Mouse (Mus musculus): ENCODE data around the gene Narfl. TPM values are rescaled to one million over a fixed set of nuclear protein-coding genes. Genes with fewer than 3 reads are reported as not detected.

Gene Narfl
- polyA plus RNA-seq, 2 experiments = 10.2 to 12.9 TPM

- DNase-seq (ENCODE audit: low read depth in 3 of 3, low spot score in 3 of 3) (peak; percentile 87 to 89 (median 89)), ATAC-seq (ENCODE audit: insufficient read depth) (peak; percentile 86)
- no peaks in the 10 kb centered on the region for H3K9me3 ChIP-seq (ENCODE audit: control insufficient read depth, low read length)
- no peaks in the 10 kb centered on the region for H3K27me3 ChIP-seq (ENCODE audit: control insufficient read depth, insufficient read depth, low read length)
- peak within 1 kb of the TSS; percentile 65 to 75 for H3K4me3 ChIP-seq (ENCODE audit: insufficient read depth in 1 of 2, low read depth in 2 of 2, low read length in 2 of 2)
- peak within 1 kb of the TSS; percentile 32 for H3K9ac ChIP-seq (replicated peaks)
- TF ChIP-seq CTCF (IDR thresholded peaks at IDR 0.05; ENCODE audit: low read depth) (no peak), EP300 (IDR thresholded peaks at IDR 0.05; ENCODE audit: low read depth) (no peak)
- peaks cover 14% of the 10 kb centered on the region for H3K36me3 ChIP-seq (replicated peaks; ENCODE audit: control insufficient read depth, insufficient read depth, low read depth)
- H3K27ac ChIP-seq = peak within 1 kb of the TSS; percentile 24
- peaks cover 0 to 2% of the 10 kb centered on the region in 2 experiments; a peak in 1 of 4 replicates for H3K4me1 ChIP-seq (replicated peaks; ENCODE audit: control insufficient read depth in 2 of 2, insufficient read depth in 2 of 2, low read length in 1 of 2)
- peak within 1 kb of the TSS; percentile 70 for H3K4me2 ChIP-seq (ENCODE audit: low read depth)
- WGBS (ENCODE audit: insufficient replicate concordance) = under 1% methylated on average over 23 of the region's 23 CpGs
These were observed 11.7 kb downstream of the Narfl start, which contains the start of gene Haghl for GRCm38 (mm10) chr17:25785281-25785745. Haghl (minus strand) TSS chr17:25785673.

GRCm38 (mm10) chr17:25786280-25786679 lies 12.7 kb downstream of the Narfl start, which contains the start of gene Ccdc78:
Ccdc78 (plus strand) TSS chr17:25786580.
- H3K27me3 ChIP-seq (ENCODE audit: control insufficient read depth, insufficient read depth, low read length) = no peaks in the 10 kb centered on the region
- ATAC-seq (ENCODE audit: insufficient read depth) (no peak), DNase-seq (ENCODE audit: low read depth in 3 of 3, low spot score in 3 of 3) (no peak)
- peak within 1 kb of the TSS; percentile 24 for H3K27ac ChIP-seq
- no peak for TF ChIP-seq EP300 (IDR thresholded peaks at IDR 0.05; ENCODE audit: low read depth)
- TF ChIP-seq CTCF (IDR thresholded peaks at IDR 0.05; ENCODE audit: low read depth) = no peak
- peak within 1 kb of the TSS; percentile 65 to 75 for H3K4me3 ChIP-seq (ENCODE audit: insufficient read depth in 1 of 2, low read depth in 2 of 2, low read length in 2 of 2)
- WGBS (ENCODE audit: insufficient replicate concordance) = 71% methylated on average over 3 of the region's 3 CpGs
- H3K4me1 ChIP-seq (replicated peaks; ENCODE audit: control insufficient read depth in 2 of 2, insufficient read depth in 2 of 2, low read length in 1 of 2) = peaks cover 0 to 5% of the 10 kb centered on the region in 2 experiments; a peak in 3 of 4 replicates
- H3K9me3 ChIP-seq (ENCODE audit: control insufficient read depth, low read length) = no peaks in the 10 kb centered on the region
- H3K9ac ChIP-seq (replicated peaks) = peak within 1 kb of the TSS; percentile 32
- H3K36me3 ChIP-seq (replicated peaks; ENCODE audit: control insufficient read depth, insufficient read depth, low read depth) = peaks cover 14% of the 10 kb centered on the region
- H3K4me2 ChIP-seq (ENCODE audit: low read depth) = peak within 1 kb of the TSS; percentile 70

GRCm38 (mm10) chr17:25786781-25787504 lies 13.4 kb downstream of the Narfl start:
- Histone ChIP-seq H3K9me3 (ENCODE audit: control insufficient read depth, low read length) (no peaks in the 10 kb centered on the region), H3K4me2 (ENCODE audit: low read depth) (no peak overlapping the region), H3K4me1 (replicated peaks; ENCODE audit: control insufficient read depth in 2 of 2, insufficient read depth in 2 of 2, low read length in 1 of 2) (peaks cover 0 to 7% of the 10 kb centered on the region in 2 experiments; a peak in 3 of 4 replicates), H3K9ac (replicated peaks) (no peak overlapping the region), H3K4me3 (ENCODE audit: insufficient read depth in 1 of 2, low read depth in 2 of 2, low read length in 2 of 2) (no peak overlapping the region), H3K27me3 (ENCODE audit: control insufficient read depth, insufficient read depth, low read length) (no peaks in the 10 kb centered on the region), H3K27ac (no peak overlapping the region), H3K36me3 (replicated peaks; ENCODE audit: control insufficient read depth, insufficient read depth, low read depth) (peaks cover 13% of the 10 kb centered on the region)
- TF ChIP-seq CTCF (IDR thresholded peaks at IDR 0.05; ENCODE audit: low read depth) (no peak), EP300 (IDR thresholded peaks at IDR 0.05; ENCODE audit: low read depth) (no peak)
- DNase-seq (ENCODE audit: low read depth in 3 of 3, low spot score in 3 of 3) = no peak
- 81% methylated on average over 9 of the region's 9 CpGs for WGBS (ENCODE audit: insufficient replicate concordance)
- ATAC-seq (ENCODE audit: insufficient read depth) = no peak

- peaks cover 6% of the 10 kb centered on the region for H3K36me3 ChIP-seq (replicated peaks; ENCODE audit: control insufficient read depth, insufficient read depth, low read depth)
- peak overlapping the region; percentile 71 for H3K9ac ChIP-seq (replicated peaks)
- peak overlapping the region; percentile 95 for H3K4me2 ChIP-seq (ENCODE audit: low read depth)
- 29% methylated on average over 19 of the region's 19 CpGs for WGBS (ENCODE audit: insufficient replicate concordance)
- ATAC-seq (ENCODE audit: insufficient read depth) (no peak), DNase-seq (ENCODE audit: low read depth in 3 of 3, low spot score in 3 of 3) (no peak)
- peak overlapping the region; percentile 78 to 95 for H3K4me3 ChIP-seq (ENCODE audit: insufficient read depth in 1 of 2, low read depth in 2 of 2, low read length in 2 of 2)
- TF ChIP-seq EP300 (IDR thresholded peaks at IDR 0.05; ENCODE audit: low read depth) = no peak
- peak; percentile 18; the same call in 1 of the 2 replicates for TF ChIP-seq CTCF (IDR thresholded peaks at IDR 0.05; ENCODE audit: low read depth)
- peaks cover 7 to 19% of the 10 kb centered on the region in 2 experiments for H3K4me1 ChIP-seq (replicated peaks; ENCODE audit: control insufficient read depth in 2 of 2, insufficient read depth in 2 of 2, low read length in 1 of 2)
- H3K27me3 ChIP-seq (ENCODE audit: control insufficient read depth, insufficient read depth, low read length) = no peaks in the 10 kb centered on the region
- peak overlapping the region; percentile 57 for H3K27ac ChIP-seq
- no peaks in the 10 kb centered on the region for H3K9me3 ChIP-seq (ENCODE audit: control insufficient read depth, low read length)
These were observed 17.8 kb downstream of the Narfl start for GRCm38 (mm10) chr17:25791320-25791842.
